Mouse (Mus musculus) yolk sac, embryonic 10.5 days (tissue): Measurements from ENCODE around the gene Gpatch8.
A peak's percentile ranks its signal among the peaks of the same experiment; 100 is the strongest.

ENCODE experiments used
- DNase-seq: peaks from one replicate; pipeline ENCODE4 v3.0.0-alpha.2; 2017; ENCODE audit warnings: low spot score

Gpatch8 gene

DNA sequence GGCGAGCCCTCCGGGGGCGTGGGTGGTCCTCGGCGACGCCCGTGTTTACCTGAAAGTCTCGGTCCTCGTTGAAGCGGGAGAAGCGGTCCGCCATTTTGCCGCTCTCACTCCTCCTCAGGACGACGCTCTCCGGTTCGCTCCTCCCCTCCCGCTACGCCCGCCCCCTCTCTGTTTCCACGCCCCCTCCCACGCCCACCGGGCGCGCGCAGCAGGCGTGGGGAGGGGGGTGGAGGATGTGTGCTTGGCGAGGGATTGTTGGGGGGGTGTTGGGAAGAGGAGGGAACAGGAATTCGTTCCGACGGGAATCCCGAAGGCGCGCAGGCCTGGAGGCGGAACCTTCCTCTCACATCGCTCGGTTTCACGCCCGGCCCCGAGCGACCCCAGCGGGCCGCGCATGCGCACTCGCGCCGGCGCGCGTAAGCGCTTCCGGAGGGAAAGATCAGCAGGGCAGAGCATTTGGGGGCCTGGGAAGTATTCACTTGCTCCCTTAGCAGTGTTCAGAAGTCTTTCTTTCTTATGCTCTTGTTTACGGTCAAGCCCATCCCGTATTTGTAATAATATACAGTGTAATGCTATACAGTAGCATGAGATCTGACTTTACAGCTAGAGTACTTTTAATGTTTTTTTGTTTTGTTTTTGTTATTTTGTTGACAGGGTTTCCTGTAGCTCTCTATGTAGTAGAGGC, at the start of gene Gpatch8:
TSS of gene Gpatch8 (minus strand) at position 362 of the 685 bp plus-strand sequence.
- peak; percentile 98 for DNase-seq

DNA sequence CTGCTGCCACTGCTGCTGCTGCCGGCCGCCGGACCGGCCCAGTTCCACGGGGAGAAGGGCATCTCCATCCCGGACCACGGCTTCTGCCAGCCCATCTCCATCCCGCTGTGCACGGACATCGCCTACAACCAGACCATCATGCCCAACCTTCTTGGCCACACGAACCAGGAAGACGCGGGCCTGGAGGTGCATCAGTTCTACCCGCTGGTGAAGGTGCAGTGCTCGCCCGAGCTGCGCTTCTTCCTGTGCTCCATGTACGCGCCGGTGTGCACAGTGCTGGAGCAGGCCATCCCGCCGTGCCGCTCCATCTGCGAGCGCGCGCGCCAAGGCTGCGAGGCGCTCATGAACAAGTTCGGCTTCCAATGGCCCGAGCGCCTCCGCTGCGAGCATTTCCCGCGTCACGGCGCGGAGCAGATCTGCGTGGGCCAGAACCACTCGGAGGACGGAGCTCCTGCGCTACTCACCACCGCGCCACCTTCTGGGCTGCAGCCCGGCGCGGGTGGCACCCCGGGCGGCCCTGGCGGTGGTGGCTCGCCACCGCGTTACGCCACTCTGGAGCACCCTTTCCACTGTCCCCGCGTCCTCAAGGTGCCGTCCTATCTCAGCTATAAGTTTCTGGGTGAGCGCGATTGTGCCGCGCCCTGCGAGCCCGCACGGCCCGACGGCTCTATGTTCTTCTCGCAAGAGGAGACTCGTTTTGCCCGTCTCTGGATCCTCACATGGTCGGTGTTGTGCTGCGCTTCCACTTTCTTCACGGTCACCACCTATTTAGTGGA, 48.8 kb upstream of the Gpatch8 start:
- peak; percentile 45 for DNase-seq

DNA sequence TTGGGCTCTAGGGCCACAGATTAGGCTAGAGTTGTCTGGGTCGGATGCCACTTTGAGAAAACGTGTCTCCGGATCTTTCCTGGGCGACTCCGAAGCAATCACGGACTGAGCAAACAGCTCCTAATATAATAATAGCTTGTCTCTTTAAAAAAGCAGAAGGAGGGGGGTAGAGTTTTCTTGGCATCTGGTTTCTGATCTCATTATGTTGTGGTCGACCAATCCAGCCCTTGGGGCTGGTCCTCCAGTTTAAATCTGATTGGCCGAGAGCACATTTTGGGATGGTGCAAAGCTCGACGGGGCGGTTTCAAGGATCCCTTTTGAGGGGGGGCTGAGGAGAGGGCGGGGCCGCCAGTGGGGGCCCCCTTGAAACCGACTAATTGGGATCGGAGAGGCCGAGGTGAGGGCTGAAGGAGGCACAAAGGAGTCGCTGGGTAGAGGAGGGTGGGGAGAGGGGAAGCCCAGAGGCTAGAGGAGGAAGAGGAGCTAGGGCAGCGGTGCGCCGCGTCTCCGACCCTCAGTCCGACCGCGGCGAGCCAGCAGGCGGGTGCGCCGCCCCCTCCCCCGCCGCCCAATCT, 47.9 kb upstream of the Gpatch8 start, which contains the start of gene Fzd2:
TSS of gene Fzd2 (plus strand) at position 387 of the 575 bp plus-strand sequence.
- DNase-seq: peak; percentile 96

DNA sequence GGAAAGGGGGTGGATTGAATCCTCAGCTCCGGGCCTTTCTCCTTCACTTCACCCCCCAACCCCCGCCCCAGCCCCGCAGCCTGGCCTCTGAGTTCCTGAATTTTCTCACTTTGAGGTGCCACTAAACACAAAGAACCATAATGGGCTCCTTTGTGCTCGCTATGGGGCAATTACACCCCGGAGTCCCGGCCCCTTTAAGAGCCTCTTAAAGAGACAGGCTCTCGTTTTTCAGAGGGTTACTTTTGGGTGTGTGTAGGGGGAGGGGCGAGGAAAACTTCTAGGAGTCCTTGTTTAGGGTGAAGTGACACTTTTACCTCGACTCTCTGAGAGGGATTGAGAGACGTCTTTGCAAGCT, 47.3 kb upstream of the Gpatch8 start:
- peak; percentile 68 for DNase-seq

DNA sequence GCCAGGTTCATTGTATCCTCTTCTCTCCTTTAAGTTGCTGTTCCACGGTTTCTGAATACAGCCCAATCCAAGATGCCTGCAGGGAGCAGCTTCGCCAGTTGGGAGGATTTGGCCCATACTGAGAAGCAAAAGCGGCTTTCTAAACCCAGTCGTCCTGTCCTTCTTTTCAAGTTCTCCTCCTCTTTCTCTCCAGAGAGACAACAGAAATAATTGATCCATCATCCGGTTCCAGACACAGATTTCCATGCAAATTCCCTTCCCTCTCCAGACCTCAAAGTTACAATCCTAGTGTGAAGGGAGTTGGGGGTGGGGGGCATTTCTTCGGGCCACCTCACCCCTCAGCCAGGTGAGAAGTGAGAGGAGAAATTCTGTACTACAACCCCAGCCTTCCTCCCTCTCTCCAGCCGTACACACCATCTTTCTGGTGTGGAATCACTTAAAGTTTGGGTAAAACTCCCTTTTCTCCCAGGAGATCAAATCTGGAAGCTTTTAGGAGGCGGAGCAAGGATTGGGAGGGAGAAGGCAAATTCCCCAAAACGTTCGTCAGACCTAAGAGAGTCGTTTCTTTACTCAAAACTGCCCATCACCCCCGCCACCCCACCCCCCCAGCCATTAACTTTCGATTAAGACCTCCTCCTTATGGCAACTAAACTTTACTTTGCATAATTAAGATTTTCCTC, 46.8 kb upstream of the Gpatch8 start:
- no peak for DNase-seq

DNA sequence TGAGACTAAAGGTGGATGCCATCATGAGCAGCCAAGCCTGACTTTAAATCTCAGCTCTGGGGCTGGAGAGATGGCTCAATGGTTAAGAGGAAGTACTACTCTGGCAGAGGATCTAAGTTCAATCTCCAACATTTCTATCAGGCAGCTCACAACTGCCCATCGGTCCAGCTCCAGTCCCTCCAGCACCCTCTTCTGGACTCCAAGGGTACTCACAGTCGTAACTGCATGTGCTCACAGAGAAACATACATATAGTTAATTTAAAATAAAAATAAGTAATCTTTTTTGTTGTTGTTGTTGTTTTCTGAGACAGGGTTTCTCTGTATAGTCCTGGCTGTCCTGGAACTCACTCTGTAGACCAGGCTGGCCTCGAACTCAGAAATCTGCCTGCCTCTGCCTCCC, 43.7 kb upstream of the Gpatch8 start:
- no peak for DNase-seq

DNA sequence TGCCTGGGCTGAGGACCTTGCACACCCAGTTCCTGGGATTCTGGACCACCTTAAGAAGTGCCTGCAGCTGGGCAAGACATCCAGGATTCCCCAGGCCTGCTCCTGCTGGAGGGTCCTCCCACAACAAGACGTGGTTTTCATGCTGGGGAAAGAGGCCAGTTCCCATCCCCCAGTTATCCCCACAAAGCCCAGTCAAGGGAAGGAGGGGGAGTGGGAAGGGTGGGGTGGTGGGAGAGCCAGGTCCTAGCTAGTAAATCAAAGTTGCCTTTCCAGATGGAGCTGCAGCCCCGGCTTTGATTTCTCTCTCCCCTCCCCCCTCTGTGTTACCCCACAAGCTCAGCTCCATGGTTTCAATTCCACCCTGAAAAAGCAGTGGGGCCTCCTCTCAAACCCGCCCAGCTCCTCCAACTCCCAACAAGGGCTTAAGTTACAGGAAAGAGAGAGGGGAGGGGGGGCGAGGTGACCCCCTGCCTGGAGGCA, 39.2 kb upstream of the Gpatch8 start:
- DNase-seq: peak; percentile 72

DNA sequence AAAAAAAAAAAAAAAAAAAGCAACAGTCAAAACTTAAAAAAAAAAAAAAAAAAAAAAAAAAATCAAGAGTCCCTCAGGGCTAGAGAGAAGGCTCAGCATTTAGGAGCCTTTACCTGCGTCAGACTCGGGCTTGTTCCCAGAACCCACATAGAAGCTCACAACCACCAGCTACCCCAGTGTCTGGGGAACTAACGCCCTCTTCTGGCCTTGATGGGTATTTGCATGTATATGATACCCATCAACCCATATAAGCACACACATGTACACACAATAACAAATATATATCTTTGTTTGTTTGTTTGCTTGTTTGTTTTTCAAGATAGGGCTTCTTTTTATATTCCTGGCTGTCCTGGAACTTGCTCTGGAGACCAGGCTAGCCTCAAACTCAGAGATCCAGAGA, 31.4 kb upstream of the Gpatch8 start:
- DNase-seq: no peak

DNA sequence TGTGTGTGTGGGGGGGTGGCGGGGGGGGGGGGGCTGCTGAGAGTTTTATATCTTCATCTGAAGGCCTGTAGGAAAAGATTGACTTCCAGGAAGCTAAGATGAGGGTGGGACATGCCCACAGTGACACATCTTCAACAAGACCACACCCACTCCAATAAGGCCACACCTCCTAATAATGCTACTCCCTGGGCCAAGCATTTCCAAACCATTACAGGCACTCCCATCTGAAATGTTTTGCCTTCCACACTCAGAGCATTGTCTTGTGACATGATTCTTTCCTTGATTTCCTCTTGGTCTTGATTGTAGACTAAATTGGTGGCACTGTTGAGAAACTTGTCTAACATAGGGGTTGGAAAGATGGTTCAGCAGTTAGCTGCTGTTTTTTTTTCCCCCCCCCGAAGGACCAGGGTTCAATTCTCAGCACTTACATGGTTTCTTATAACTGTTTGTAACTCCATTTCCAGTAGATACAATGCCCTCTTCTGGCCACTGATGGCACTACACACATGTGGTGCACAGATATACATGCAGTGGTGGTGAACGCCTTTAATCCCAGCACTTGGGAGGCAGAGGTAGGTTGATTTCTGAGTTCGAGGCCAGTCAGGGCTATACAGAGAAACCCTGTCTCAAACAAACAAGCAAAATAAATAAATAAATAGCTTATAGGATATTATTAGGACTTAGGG, 30.4 kb upstream of the Gpatch8 start:
- DNase-seq: no peak

DNA sequence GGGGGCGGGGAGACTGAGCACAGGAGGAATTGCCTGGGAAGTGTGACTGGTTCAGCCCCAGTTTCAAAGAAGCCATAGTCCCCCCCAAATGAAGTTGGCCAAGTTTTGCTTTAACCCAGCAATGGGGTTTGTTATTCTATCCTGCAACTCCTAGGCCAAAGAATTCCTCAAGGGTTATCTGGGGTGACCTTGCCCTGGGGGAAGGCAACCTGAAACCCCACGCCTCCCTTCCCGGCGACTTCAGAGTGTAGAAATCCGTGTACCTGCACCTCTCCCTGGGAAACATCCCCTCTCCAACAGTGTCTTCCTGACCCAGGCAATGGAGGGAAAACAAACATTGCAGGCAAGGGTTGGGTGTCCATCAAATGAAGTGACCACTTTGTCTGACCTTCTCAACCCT, 26.5 kb upstream of the Gpatch8 start:
- no peak for DNase-seq

DNA sequence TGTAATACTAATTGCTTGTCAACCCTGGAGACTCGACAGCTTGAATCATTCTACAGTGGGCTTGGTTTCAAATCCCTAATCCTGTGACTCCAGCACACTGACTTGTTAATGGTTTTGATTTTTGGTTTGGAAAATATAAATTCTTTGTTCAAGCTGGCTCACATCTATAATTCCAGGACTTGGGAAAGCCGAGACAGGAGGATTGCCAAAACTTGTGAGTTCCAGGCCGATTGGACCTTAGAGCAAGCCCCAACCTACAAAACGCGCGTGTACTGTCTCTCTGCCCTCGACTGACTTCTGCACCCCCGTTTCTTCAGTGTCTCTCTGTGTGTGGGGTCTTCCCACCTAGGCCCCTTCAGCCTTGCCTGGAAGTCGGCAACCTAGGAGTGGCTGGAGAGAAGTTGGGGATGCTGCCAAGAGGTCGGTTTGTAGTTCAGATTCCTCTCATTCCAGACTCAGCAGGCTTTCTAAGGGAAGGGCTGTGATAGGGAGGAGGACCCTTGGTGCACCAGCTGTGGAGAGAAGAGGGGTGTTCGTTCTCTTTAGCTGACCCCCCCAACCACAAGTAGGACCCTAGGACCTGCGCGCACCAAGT, 25.9 kb upstream of the Gpatch8 start:
- DNase-seq: no peak

DNA sequence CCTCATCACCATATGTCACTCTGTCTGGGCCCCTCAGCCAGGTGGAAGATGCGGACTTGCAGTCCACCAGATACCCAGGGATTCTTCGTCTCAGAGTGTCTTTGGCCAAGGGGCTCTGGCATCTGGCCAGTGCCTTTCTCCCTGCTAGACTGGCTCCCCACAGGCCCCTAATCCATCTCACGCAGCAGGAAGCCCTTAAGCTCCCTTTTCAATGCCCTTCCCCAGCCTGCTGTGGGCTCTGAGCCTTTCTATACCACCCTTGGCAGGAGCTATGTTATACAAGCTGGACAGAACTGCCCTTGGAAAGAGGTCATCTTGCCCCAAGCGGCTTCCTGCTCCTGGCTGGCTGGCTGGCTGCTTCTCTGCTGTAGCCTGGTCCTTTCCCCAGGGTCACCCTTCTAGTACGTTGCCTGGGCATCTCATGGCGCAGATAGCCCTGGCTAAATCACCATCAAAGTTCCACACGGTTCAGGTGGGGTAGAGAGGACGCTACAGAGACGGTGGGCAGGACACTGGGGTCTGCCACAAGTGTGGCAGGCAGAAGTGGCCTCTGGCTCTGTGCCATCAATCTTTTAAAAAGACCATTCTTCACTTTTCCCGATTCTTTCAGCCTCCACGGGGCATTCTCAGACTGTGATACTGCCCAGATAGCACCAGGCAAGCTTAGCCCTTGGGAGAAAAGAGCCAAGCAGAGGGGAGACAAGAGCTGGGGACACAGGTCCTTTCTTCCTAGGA, 25.3 kb upstream of the Gpatch8 start:
- no peak for DNase-seq

DNA sequence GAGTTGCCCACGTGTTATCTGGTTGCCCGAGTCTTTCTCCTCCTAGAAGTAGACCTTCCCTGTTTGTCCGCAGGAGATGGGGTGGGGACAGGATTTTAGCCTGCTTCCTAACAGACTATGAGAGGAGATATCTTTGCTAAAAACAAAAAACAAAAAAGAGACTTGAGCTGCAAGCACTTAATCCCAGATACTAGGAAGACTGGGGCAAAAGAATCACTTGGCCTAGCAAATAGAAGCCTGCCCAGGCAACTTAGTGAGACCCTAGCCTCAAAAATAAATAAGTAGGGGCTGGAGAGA, 23.8 kb upstream of the Gpatch8 start:
- no peak for DNase-seq

DNA sequence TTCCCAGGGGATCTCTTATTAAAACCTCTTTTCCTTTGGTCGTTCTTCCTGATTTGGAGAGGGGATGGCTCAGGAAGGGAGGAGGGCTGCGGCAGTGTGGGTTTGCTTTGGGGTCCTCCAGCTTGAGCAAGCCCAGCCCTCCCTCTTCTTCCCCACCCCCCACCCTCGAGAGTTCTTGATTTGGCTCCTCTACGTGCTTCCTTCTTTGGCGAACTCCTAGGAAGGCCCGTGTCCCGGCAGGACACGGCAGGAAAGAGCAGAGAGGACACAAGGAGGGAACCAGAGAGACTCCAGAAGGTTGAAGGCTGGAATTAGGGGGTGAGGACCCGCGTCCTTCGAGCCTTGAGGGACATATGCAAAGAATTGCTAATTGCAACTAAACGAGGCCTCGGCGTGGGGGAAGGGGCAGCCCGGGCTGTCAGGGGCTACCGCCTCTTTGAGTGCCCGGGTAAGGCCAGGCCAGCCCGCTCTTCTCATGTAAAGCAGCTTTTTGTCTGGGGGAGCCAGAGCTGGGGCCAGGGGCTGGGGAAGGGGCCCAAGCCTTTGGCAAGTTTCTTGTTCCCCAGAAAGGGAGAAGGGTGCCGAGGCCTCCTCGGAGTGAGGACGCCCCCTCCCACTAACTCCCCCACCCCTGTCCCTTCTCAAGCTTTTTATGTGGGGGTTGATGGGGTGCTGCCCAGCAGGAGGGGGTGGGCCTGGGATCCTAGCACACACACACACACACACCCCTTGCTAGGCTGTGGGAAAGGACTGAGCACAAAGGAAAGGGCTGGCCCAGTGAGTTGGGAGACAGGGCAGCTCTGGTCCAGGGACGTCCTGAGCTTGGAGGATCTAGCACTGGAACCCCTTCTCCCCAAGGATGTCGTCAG, 23.2 kb upstream of the Gpatch8 start, which contains the start of gene Gm11627:
TSS of gene Gm11627 (minus strand) at position 297 of the 869 bp plus-strand sequence.
- no peak for DNase-seq

DNA sequence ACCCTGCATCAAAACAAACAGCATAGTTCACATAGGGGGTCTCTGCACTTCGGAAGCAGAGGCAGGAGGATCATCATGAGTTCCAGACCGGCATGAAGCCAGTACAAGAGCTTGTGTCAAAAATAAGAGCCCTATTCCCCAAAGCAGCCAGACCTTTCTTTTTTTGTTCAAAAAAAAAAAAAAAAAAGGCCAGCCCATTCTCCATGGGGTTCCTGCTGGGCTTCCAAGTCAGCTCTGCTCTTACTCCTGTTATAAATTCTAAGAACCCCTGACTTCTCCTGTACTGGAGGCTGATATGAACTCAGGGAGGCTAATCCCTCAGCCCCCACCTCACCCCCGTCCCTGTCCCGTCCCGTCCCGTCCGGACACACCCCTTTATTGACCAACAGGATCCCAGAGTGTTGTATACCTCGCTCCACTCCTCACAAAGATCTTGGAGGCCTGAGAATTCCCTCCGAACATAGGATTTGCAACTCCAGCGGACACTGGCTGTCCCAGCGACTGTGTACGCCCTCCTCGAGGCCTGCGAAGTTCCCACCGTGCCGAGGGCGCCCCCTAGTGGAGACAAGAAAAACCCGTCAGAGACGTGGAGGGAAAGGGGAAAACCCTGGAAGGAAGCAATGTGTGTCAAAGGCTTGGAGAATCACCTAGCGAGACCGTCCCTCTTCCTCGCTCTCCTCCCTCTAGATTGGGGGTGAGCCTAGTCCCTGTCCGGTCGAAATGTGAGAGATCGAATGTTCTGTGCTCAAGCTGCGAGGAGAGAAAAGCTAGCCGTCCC, 22.3 kb upstream of the Gpatch8 start:
- peak; percentile 73 for DNase-seq

DNA sequence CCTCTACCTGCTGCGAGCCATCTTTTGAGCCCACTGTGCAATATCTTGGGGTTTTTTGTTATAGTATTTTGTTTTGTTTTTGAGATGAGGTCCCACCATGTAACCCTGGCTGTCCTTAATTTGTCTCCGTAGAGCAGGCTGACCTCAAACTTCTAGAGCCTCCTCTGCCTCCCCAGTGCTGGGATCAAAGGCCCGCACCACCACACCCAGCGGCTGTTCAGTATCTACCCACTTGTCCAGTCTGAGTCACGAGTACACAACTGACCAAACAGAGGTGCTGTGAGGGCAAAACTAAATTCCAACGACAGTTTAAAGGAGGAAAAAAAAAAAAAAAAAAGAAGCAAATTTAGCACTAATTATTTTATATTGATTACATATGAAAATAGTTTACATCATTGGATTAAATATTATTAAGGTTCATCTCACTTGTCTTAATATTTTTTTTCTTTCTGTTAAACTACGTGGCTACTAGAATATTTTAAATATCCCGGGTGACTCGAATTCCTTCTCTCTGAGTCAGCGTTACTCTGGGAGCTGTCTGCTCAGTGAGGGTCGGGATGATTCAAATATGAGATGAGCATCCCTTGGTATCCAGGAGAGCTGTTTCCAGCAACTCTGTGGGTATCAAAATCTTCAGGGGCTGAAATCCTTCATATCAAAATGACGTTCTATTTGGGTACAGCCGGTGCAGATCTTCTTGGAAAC, 20.0 kb upstream of the Gpatch8 start:
- no peak for DNase-seq

DNA sequence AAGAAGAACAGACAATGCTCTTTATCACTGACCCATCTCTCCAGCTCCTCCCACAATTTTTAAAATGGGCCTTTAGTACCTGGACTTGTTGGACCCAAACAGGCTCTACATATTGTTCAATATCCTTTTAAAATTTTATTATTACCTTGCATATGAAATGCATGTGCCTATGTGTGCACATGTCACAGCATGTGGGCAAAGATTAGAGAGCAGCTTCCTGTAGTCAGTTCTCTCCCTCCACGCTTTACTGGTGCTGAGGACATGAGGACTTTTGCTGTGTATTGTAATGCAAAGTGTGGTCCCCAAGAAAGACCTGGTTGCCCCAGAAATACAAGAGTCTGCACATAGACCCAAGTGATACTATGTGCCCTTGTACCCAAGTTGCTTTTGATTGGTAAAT, 18.8 kb upstream of the Gpatch8 start:
- DNase-seq: no peak

DNA sequence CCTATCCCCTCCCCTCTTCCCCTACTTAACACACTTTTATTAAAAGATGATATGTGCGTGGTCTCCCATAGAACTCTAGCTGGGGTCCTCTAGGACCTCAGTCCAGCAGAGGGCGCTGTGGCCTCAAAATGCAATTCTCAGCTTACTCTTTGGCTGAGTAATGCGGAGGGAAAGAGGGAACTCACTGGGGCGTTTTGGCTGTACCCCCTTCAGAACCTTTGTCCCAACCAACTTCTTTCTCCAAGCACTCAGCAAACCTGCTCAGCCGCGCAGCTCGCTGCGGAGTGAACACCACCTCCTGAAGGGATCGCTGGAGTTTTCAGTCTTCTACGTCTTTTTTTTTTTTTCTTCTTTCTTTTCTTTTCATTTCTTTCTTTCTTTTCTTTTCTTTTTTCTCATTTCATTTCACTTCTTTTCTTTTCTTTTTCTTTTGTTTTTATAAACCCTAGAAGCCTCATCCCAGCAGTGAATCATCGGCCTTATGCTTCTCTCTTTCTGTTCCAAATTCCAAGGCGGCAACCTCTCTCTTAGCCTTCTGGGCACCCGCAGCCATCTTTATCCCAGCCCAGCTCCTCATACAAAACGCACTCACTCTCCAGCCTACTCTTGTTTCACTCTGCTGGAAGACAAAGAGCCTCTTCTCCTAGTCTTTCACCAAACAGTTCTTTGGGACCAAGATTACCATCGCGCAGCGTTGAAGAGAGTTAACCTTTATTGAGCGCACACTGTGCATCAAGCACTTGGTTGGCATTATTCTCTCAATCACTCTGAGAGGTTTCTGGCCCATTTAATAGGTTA, 16.9 kb upstream of the Gpatch8 start:
- DNase-seq: peak; percentile 67
